Mouse (Mus musculus): ENCODE results near the gene Aldh3a2. TPM values are rescaled to one million over a fixed set of nuclear protein-coding genes. Genes with fewer than 3 reads are reported as not detected.

Aldh3a2 gene
- polyA plus RNA-seq, 1 experiment from 2014 or later: 47.5 TPM

- no peaks in the 10 kb centered on the region for H3K4me1 ChIP-seq (ENCODE audit: control insufficient read depth, insufficient read depth, low read length)
- H3K9me3 ChIP-seq (ENCODE audit: control insufficient read depth, low read depth, low read length): no peaks in the 10 kb centered on the region
- H3K36me3 ChIP-seq (ENCODE audit: control insufficient read depth, insufficient read depth, low read length): no peaks in the 10 kb centered on the region
- no peak overlapping the region for H3K4me3 ChIP-seq (ENCODE audit: low read depth, low read length)
- H3K9ac ChIP-seq (replicated peaks; ENCODE audit: low read depth, low read length): no peak overlapping the region
- H3K4me2 ChIP-seq (replicated peaks; ENCODE audit: low read depth, low read length): no peak overlapping the region
- ATAC-seq (ENCODE audit: insufficient number of reproducible peaks, insufficient read depth, low FRiP score, low read depth): no peak
- no peaks in the 10 kb centered on the region for H3K27me3 ChIP-seq (ENCODE audit: control insufficient read depth, insufficient read depth, low read length)
- H3K27ac ChIP-seq (ENCODE audit: low read length): no peak overlapping the region
- 61% methylated on average over 2 of the region's 2 CpGs for WGBS
Observed at GRCm38 (mm10) chr11:61190776-61191175, 76.5 kb downstream of the Aldh3a2 start.

- H3K4me2 ChIP-seq (replicated peaks; ENCODE audit: low read depth, low read length): no peak overlapping the region
- H3K4me3 ChIP-seq (ENCODE audit: low read depth, low read length): no peak overlapping the region
- no peaks in the 10 kb centered on the region for H3K4me1 ChIP-seq (ENCODE audit: control insufficient read depth, insufficient read depth, low read length)
- WGBS: 83% methylated on average over 1 of the region's 1 CpGs
- no peaks in the 10 kb centered on the region for H3K36me3 ChIP-seq (ENCODE audit: control insufficient read depth, insufficient read depth, low read length)
- H3K27ac ChIP-seq (ENCODE audit: low read length): no peak overlapping the region
- no peak for ATAC-seq (ENCODE audit: insufficient number of reproducible peaks, insufficient read depth, low FRiP score, low read depth)
- H3K9me3 ChIP-seq (ENCODE audit: control insufficient read depth, low read depth, low read length): no peaks in the 10 kb centered on the region
- H3K27me3 ChIP-seq (ENCODE audit: control insufficient read depth, insufficient read depth, low read length): no peaks in the 10 kb centered on the region
- no peak overlapping the region for H3K9ac ChIP-seq (replicated peaks; ENCODE audit: low read depth, low read length)
Observed at GRCm38 (mm10) chr11:61183820-61184219, 83.4 kb downstream of the Aldh3a2 start.

- H3K9me3 ChIP-seq (ENCODE audit: control insufficient read depth, low read depth, low read length): no peaks in the 10 kb centered on the region
- no peak overlapping the region for H3K4me3 ChIP-seq (ENCODE audit: low read depth, low read length)
- H3K9ac ChIP-seq (replicated peaks; ENCODE audit: low read depth, low read length): no peak overlapping the region
- ATAC-seq (ENCODE audit: insufficient number of reproducible peaks, insufficient read depth, low FRiP score, low read depth): no peak
- H3K27ac ChIP-seq (ENCODE audit: low read length): no peak overlapping the region
- H3K36me3 ChIP-seq (ENCODE audit: control insufficient read depth, insufficient read depth, low read length): no peaks in the 10 kb centered on the region
- no peaks in the 10 kb centered on the region for H3K4me1 ChIP-seq (ENCODE audit: control insufficient read depth, insufficient read depth, low read length)
- no peak overlapping the region for H3K4me2 ChIP-seq (replicated peaks; ENCODE audit: low read depth, low read length)
- no peaks in the 10 kb centered on the region for H3K27me3 ChIP-seq (ENCODE audit: control insufficient read depth, insufficient read depth, low read length)
Observed at GRCm38 (mm10) chr11:61181624-61182023, 85.6 kb downstream of the Aldh3a2 start.

- WGBS: 94% methylated on average over 3 of the region's 3 CpGs
Observed at GRCm38 (mm10) chr11:61180361-61180760, 86.9 kb downstream of the Aldh3a2 start.

GRCm38 (mm10) chr11:61176321-61176720 is 90.9 kb downstream of the Aldh3a2 start:
- H3K27ac ChIP-seq (ENCODE audit: low read length): no peak overlapping the region
- H3K36me3 ChIP-seq (ENCODE audit: control insufficient read depth, insufficient read depth, low read length): peaks cover 6% of the 10 kb centered on the region; the same call in 1 of the 2 replicates
- H3K9ac ChIP-seq (replicated peaks; ENCODE audit: low read depth, low read length): no peak overlapping the region
- no peaks in the 10 kb centered on the region for H3K9me3 ChIP-seq (ENCODE audit: control insufficient read depth, low read depth, low read length)
- H3K27me3 ChIP-seq (ENCODE audit: control insufficient read depth, insufficient read depth, low read length): no peaks in the 10 kb centered on the region
- no peak overlapping the region for H3K4me2 ChIP-seq (replicated peaks; ENCODE audit: low read depth, low read length)
- H3K4me3 ChIP-seq (ENCODE audit: low read depth, low read length): no peak overlapping the region
- WGBS: 79% methylated on average over 1 of the region's 1 CpGs
- peaks cover 4% of the 10 kb centered on the region; the same call in 1 of the 2 replicates for H3K4me1 ChIP-seq (ENCODE audit: control insufficient read depth, insufficient read depth, low read length)
- ATAC-seq (ENCODE audit: insufficient number of reproducible peaks, insufficient read depth, low FRiP score, low read depth): no peak

More at GRCm38 (mm10) chr11:61180361-61180760, 86.9 kb downstream of the Aldh3a2 start:
- Histone ChIP-seq H3K36me3 (ENCODE audit: control insufficient read depth, insufficient read depth, low read length) (no peaks in the 10 kb centered on the region), H3K27me3 (ENCODE audit: control insufficient read depth, insufficient read depth, low read length) (no peaks in the 10 kb centered on the region), H3K9ac (replicated peaks; ENCODE audit: low read depth, low read length) (no peak overlapping the region), H3K4me2 (replicated peaks; ENCODE audit: low read depth, low read length) (no peak overlapping the region), H3K27ac (ENCODE audit: low read length) (no peak overlapping the region), H3K9me3 (ENCODE audit: control insufficient read depth, low read depth, low read length) (no peaks in the 10 kb centered on the region), H3K4me3 (ENCODE audit: low read depth, low read length) (no peak overlapping the region), H3K4me1 (ENCODE audit: control insufficient read depth, insufficient read depth, low read length) (no peaks in the 10 kb centered on the region)
- ATAC-seq (ENCODE audit: insufficient number of reproducible peaks, insufficient read depth, low FRiP score, low read depth): no peak

- Histone ChIP-seq H3K9me3 (ENCODE audit: control insufficient read depth, low read depth, low read length) (no peaks in the 10 kb centered on the region), H3K4me2 (replicated peaks; ENCODE audit: low read depth, low read length) (peak overlapping the region; percentile 29), H3K27ac (ENCODE audit: low read length) (peak overlapping the region; percentile 11; the same call in 1 of the 2 replicates), H3K4me1 (ENCODE audit: control insufficient read depth, insufficient read depth, low read length) (peaks cover 7% of the 10 kb centered on the region; the same call in 1 of the 2 replicates), H3K27me3 (ENCODE audit: control insufficient read depth, insufficient read depth, low read length) (no peaks in the 10 kb centered on the region), H3K4me3 (ENCODE audit: low read depth, low read length) (peak overlapping the region; percentile 7), H3K36me3 (ENCODE audit: control insufficient read depth, insufficient read depth, low read length) (peaks cover 6% of the 10 kb centered on the region; the same call in 1 of the 2 replicates), H3K9ac (replicated peaks; ENCODE audit: low read depth, low read length) (no peak overlapping the region)
- 76% methylated on average over 5 of the region's 5 CpGs for WGBS
- ATAC-seq (ENCODE audit: insufficient number of reproducible peaks, insufficient read depth, low FRiP score, low read depth): no peak
Observed at GRCm38 (mm10) chr11:61175778-61176177, 91.5 kb downstream of the Aldh3a2 start.

- ATAC-seq (ENCODE audit: insufficient number of reproducible peaks, insufficient read depth, low FRiP score, low read depth): peak; percentile 98
Observed at GRCm38 (mm10) chr11:61174821-61175658, 92.2 kb downstream of the Aldh3a2 start, which contains the start of gene Usp22. TSS of gene Usp22 (minus strand) at chr11:61175055.

GRCm38 (mm10) chr11:61174291-61174820 is 92.9 kb downstream of the Aldh3a2 start:
- no peaks in the 10 kb centered on the region for H3K9me3 ChIP-seq (ENCODE audit: control insufficient read depth, low read depth, low read length)
- ATAC-seq (ENCODE audit: insufficient number of reproducible peaks, insufficient read depth, low FRiP score, low read depth): peak; percentile 34
- peak overlapping the region; percentile 92 for H3K4me3 ChIP-seq (ENCODE audit: low read depth, low read length)
- peak overlapping the region; percentile 93 for H3K27ac ChIP-seq (ENCODE audit: low read length)
- peaks cover 10% of the 10 kb centered on the region; the same call in 1 of the 2 replicates for H3K36me3 ChIP-seq (ENCODE audit: control insufficient read depth, insufficient read depth, low read length)
- peak overlapping the region; percentile 92 for H3K9ac ChIP-seq (replicated peaks; ENCODE audit: low read depth, low read length)
- peak overlapping the region; percentile 52 for H3K4me2 ChIP-seq (replicated peaks; ENCODE audit: low read depth, low read length)
- no peaks in the 10 kb centered on the region for H3K27me3 ChIP-seq (ENCODE audit: control insufficient read depth, insufficient read depth, low read length)
- WGBS: under 1% methylated on average over 28 of the region's 28 CpGs
- H3K4me1 ChIP-seq (ENCODE audit: control insufficient read depth, insufficient read depth, low read length): peaks cover 7% of the 10 kb centered on the region; the same call in 1 of the 2 replicates

More at GRCm38 (mm10) chr11:61174821-61175658, 92.2 kb downstream of the Aldh3a2 start, which contains the start of gene Usp22:
- peak within 1 kb of the TSS; percentile 92 for H3K4me3 ChIP-seq (ENCODE audit: low read depth, low read length)
- peak within 1 kb of the TSS; percentile 92 for H3K9ac ChIP-seq (replicated peaks; ENCODE audit: low read depth, low read length)
- no peaks in the 10 kb centered on the region for H3K27me3 ChIP-seq (ENCODE audit: control insufficient read depth, insufficient read depth, low read length)
- peak within 1 kb of the TSS; percentile 93 for H3K27ac ChIP-seq (ENCODE audit: low read length)
- H3K4me2 ChIP-seq (replicated peaks; ENCODE audit: low read depth, low read length): peak within 1 kb of the TSS; percentile 52
- peaks cover 7% of the 10 kb centered on the region; the same call in 1 of the 2 replicates for H3K4me1 ChIP-seq (ENCODE audit: control insufficient read depth, insufficient read depth, low read length)
- no peaks in the 10 kb centered on the region for H3K9me3 ChIP-seq (ENCODE audit: control insufficient read depth, low read depth, low read length)
- under 1% methylated on average over 69 of the region's 69 CpGs for WGBS
- H3K36me3 ChIP-seq (ENCODE audit: control insufficient read depth, insufficient read depth, low read length): peaks cover 10% of the 10 kb centered on the region; the same call in 1 of the 2 replicates

All from stomach, embryonic 14.5 days (tissue).